Mouse (Mus musculus) midbrain, embryonic 16.5 days (tissue): Measurements from ENCODE around the gene Cmah. TPM values are rescaled to one million over a fixed set of nuclear protein-coding genes. Genes with fewer than 3 reads are reported as not detected.

Experiments used
- ATAC-seq: fragments of 200-750 bp; cut with Nextera tagmentation; 2 replicates; pipeline ENCODE4 v1.8.0; 2017; ENCODE audit warnings: moderate TSS enrichment
- H3K27ac ChIP-seq: fragments of 300-500 bp; sonication (generic); 2 replicates; pipeline ENCODE4 v1.5.1; 2014; ENCODE audit warnings: mild to moderate bottlenecking, low read length, mixed read lengths
- H3K27me3 ChIP-seq: fragments of 300-500 bp; sonication (generic); 2 replicates; pipeline ENCODE4 v1.6.1; 2014; ENCODE audit warnings: low read depth, low read length, mixed read lengths; ENCODE audit not compliant: control insufficient read depth, insufficient read depth
- H3K36me3 ChIP-seq: fragments of 300-500 bp; sonication (generic); 2 replicates; pipeline ENCODE4 v1.6.1; 2014; ENCODE audit warnings: mild to moderate bottlenecking, low read length, moderate library complexity, mixed read lengths; ENCODE audit not compliant: control insufficient read depth, insufficient read depth
- H3K4me1 ChIP-seq: fragments of 300-500 bp; sonication (generic); 2 replicates; pipeline ENCODE4 v1.6.1; 2014; ENCODE audit warnings: mild to moderate bottlenecking, low read length, mixed read lengths; ENCODE audit not compliant: control insufficient read depth, insufficient read depth
- H3K4me2 ChIP-seq: fragments of 300-500 bp; sonication (generic); 2 replicates; pipeline ENCODE4 v1.6.1; 2014; ENCODE audit warnings: mild to moderate bottlenecking, low read length, mixed read lengths
- H3K4me3 ChIP-seq: fragments of 300-500 bp; sonication (generic); 2 replicates; pipeline ENCODE4 v1.5.1; 2014; ENCODE audit warnings: low read depth, mild to moderate bottlenecking, low read length, moderate library complexity, mixed read lengths
- H3K9ac ChIP-seq: fragments of 300-500 bp; sonication (generic); 2 replicates; pipeline ENCODE4 v1.6.1; 2014; ENCODE audit warnings: low read depth, low read length, mixed read lengths
- H3K9me3 ChIP-seq: fragments of 300-500 bp; sonication (generic); replicated peaks from 2 replicates; pipeline ENCODE4 v1.6.1; 2014; ENCODE audit warnings: mild to moderate bottlenecking, low read length, mixed read lengths; ENCODE audit not compliant: control insufficient read depth, poor library complexity, severe bottlenecking
- WGBS: fragments of 180-500 bp; shearing (Covaris S2); extraction: QIAGEN DNeasy Blood & Tissue Kit; methylation state at CpG from one replicate; pipeline ENCODE4 v1.1.7; 2014; 5-methylcytosine and 5-hydroxymethylcytosine counted together
- polyA plus RNA-seq: library from polyadenylated mRNA; unstranded; fragments of >200 nt; fragmentation: Nextera tagmentation; extraction: Ambion mirVana; gene quantifications from 2 replicates; pipeline ENCODE4 v1.2.1, GENCODE M21; 2015

Gene Cmah
- polyA plus RNA-seq, 1 experiment from 2014 or later, result 0.11 TPM

DNA sequence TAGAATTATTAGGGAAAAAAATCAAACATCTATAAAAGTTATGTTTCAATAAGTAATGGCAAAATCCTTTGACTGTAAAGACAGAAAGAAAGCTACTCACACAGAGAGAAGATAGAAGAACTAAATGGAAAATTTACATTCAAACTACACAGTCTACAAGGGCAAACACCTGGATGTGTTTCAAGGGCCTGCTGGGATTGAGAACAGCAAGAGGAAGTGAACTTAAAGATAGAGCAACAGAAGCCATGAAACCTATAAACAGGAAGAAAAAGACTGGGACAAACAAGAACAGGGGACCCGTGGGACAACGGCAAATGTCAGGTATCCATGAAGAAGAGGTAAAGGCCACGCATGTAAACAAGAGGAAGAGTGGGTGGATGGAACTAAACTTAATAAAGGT, 118.0 kb downstream of the Cmah start:
- H3K27ac ChIP-seq, result no peak overlapping the region
- no peak overlapping the region for H3K4me2 ChIP-seq
- H3K4me1 ChIP-seq, result peaks cover 2% of the 10 kb centered on the region; the same call in 1 of the 2 replicates
- no peak for ATAC-seq
- WGBS, result 90% methylated on average over 3 of the region's 3 CpGs
- no peaks in the 10 kb centered on the region for H3K27me3 ChIP-seq
- H3K9me3 ChIP-seq, result no peaks in the 10 kb centered on the region
- H3K36me3 ChIP-seq, result no peaks in the 10 kb centered on the region
- H3K4me3 ChIP-seq, result no peak overlapping the region
- no peak overlapping the region for H3K9ac ChIP-seq

DNA sequence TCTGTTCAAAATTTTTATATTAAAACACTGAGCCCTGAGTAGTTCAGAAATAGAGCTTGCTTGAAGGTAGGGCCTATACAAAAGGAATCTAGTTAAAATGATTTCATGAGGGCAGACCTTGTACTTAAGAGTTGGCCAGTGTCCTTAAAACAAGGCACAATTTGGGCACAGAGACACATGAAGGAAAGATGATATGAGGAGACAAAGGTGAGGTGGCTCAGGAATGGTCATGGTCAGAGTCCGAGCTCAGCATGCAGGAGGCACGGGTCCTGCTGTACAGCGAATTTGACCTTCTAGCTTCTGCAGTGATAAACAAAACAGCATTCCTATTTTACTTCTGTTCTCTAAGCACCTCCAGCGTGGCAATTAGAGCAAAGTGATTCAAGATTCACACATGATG, 118.9 kb downstream of the Cmah start:
- Histone ChIP-seq H3K27me3 (no peaks in the 10 kb centered on the region), H3K4me2 (no peak overlapping the region), H3K9me3 (no peaks in the 10 kb centered on the region), H3K9ac (no peak overlapping the region), H3K4me3 (no peak overlapping the region), H3K36me3 (no peaks in the 10 kb centered on the region), H3K4me1 (peaks cover 2% of the 10 kb centered on the region; the same call in 1 of the 2 replicates), H3K27ac (no peak overlapping the region)
- 85% methylated on average over 4 of the region's 4 CpGs for WGBS
- ATAC-seq, result no peak

DNA sequence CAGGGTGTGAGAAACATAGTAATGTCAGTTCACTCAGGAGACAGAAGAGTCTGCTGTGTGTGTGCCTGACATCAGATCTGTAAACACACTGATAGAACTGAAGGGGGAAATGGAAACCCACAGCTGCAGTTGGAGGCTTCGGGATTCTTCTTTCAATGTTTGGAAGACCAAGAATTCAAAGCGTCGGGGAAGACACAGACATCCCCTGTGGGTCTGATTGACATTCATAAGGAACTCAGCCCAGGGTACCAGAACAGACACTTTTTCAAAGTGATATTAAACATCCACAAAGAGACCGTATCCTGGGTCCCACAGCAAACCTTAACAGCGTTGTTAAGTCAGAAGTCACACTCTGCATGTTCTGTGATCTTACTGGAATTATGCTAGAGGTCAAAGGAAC, 119.8 kb downstream of the Cmah start:
- Histone ChIP-seq H3K27me3 (no peaks in the 10 kb centered on the region), H3K4me1 (peaks cover 2% of the 10 kb centered on the region; the same call in 1 of the 2 replicates), H3K4me3 (no peak overlapping the region), H3K27ac (no peak overlapping the region), H3K9me3 (no peaks in the 10 kb centered on the region), H3K9ac (no peak overlapping the region), H3K36me3 (no peaks in the 10 kb centered on the region), H3K4me2 (no peak overlapping the region)
- no peak for ATAC-seq
- 55% methylated on average over 5 of the region's 5 CpGs for WGBS

DNA sequence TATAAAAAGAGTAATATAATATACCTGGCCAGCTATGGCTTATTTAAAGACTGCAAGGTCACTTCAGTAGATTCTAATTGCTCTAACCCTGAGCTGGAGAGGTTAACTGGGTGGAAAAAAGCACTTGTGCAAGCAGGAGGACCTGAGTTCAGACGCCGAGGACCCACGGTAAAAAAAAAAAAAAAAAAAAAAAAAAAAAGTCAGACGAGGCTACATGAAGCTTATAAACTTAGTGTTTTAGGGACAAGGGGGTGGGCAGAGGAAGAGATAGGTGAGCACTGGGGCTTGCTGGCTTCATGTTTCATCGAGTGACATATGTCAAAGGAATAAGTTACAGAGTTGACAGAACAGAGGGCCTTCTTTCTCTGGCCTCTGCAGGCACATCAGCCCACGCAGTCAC, 121.4 kb downstream of the Cmah start:
- H3K27me3 ChIP-seq, result no peaks in the 10 kb centered on the region
- H3K4me2 ChIP-seq, result no peak overlapping the region
- WGBS, result 77% methylated on average over 6 of the region's 6 CpGs
- no peak overlapping the region for H3K9ac ChIP-seq
- ATAC-seq, result no peak
- H3K4me1 ChIP-seq, result peaks cover 2% of the 10 kb centered on the region; the same call in 1 of the 2 replicates
- H3K27ac ChIP-seq, result no peak overlapping the region
- no peaks in the 10 kb centered on the region for H3K9me3 ChIP-seq
- H3K4me3 ChIP-seq, result no peak overlapping the region
- H3K36me3 ChIP-seq, result no peaks in the 10 kb centered on the region

DNA sequence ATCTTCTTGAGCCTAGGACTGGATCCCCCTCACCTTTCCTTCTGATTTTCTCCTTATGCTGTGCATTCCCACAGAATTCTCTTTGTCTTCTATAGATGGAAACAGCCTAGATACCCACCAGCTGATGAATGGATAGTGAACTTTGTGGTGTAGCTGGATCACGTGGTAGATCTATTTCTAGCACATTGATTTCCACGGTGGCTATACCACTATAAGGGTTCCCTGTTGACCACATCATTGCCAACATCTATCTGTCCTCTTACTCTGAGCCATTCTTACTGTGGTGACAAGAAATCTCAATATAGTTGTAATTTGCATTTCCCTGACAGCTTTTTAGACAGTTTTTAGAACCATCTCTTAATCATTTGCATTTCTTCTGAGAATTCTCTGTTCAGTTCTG, 124.3 kb downstream of the Cmah start:
- Histone ChIP-seq H3K9me3 (no peaks in the 10 kb centered on the region), H3K4me2 (no peak overlapping the region), H3K27ac (no peak overlapping the region), H3K9ac (no peak overlapping the region), H3K4me1 (peaks cover 2% of the 10 kb centered on the region; the same call in 1 of the 2 replicates), H3K4me3 (no peak overlapping the region), H3K27me3 (no peaks in the 10 kb centered on the region), H3K36me3 (no peaks in the 10 kb centered on the region)
- ATAC-seq, result no peak
- 63% methylated on average over 2 of the region's 2 CpGs for WGBS

DNA sequence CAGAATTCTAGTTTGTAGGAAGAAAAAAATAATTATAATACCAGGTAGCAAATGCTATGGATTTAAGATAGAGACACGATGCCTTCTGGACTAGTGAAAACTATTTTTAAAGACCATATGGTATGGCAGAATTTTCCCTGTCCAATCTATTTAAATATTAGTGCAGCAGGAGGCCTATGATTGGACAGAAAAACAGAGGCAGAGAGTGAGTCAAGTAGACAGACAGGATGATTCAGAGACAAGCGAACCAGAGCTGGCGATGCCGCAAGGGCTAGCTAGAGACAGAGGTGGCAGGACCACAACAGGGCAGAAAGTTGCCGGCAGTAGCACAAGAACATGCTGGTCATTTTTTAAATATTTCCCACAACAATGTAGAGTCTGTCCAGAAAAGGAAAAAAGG, 126.5 kb downstream of the Cmah start:
- no peaks in the 10 kb centered on the region for H3K4me1 ChIP-seq
- H3K27me3 ChIP-seq, result no peaks in the 10 kb centered on the region
- H3K27ac ChIP-seq, result no peak overlapping the region
- no peak overlapping the region for H3K4me3 ChIP-seq
- H3K9me3 ChIP-seq, result no peaks in the 10 kb centered on the region
- no peak for ATAC-seq
- H3K36me3 ChIP-seq, result no peaks in the 10 kb centered on the region
- H3K9ac ChIP-seq, result no peak overlapping the region
- H3K4me2 ChIP-seq, result no peak overlapping the region
- 93% methylated on average over 5 of the region's 5 CpGs for WGBS

DNA sequence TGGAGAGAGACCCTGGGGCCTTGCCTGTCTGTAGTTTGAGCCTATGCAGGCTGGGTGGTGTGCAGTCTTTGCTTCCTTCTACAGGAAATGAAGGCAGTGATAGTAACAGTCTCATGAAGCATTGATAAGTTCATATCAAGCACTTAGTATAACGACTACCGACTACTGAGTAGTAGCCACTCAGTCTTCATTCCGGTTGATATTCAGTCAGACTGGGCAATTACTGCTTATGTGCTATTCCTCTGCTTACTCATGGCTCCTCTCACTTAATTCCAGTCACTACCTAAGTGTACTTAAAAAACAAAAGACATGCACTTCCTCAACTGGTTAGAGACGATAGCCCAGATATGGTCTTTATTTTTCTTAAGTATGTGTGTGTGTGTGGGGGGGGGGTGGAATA, 129.2 kb downstream of the Cmah start:
- Histone ChIP-seq H3K4me2 (no peak overlapping the region), H3K9ac (no peak overlapping the region), H3K4me3 (no peak overlapping the region), H3K36me3 (no peaks in the 10 kb centered on the region), H3K27me3 (no peaks in the 10 kb centered on the region), H3K4me1 (no peaks in the 10 kb centered on the region), H3K9me3 (no peaks in the 10 kb centered on the region), H3K27ac (no peak overlapping the region)
- no peak for ATAC-seq
- WGBS, result 88% methylated on average over 4 of the region's 4 CpGs

DNA sequence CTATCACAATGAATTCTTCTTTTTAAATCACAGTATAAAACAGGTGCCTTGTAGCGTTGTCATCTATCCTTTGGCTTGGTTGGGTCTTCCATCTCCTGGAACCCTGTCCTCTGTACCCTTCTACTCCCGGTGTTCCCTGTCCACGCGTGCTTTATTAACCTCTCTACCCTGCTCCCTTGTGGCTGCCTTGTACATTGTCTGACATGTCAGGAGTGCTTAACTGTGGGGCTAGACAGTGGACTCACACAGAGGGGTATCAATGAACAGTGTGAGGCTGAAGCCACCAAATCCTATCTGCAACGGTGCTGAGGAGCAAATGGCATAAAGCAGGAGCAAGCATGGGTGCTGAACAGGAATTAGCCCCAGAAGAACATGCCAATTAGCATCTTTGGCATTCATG, 133.3 kb downstream of the Cmah start:
- H3K4me1 ChIP-seq, result no peaks in the 10 kb centered on the region
- H3K27ac ChIP-seq, result no peak overlapping the region
- ATAC-seq, result no peak
- 73% methylated on average over 5 of the region's 5 CpGs for WGBS
- H3K9me3 ChIP-seq, result no peaks in the 10 kb centered on the region
- no peaks in the 10 kb centered on the region for H3K27me3 ChIP-seq
- no peak overlapping the region for H3K4me3 ChIP-seq
- H3K36me3 ChIP-seq, result no peaks in the 10 kb centered on the region
- H3K4me2 ChIP-seq, result no peak overlapping the region
- H3K9ac ChIP-seq, result no peak overlapping the region

DNA sequence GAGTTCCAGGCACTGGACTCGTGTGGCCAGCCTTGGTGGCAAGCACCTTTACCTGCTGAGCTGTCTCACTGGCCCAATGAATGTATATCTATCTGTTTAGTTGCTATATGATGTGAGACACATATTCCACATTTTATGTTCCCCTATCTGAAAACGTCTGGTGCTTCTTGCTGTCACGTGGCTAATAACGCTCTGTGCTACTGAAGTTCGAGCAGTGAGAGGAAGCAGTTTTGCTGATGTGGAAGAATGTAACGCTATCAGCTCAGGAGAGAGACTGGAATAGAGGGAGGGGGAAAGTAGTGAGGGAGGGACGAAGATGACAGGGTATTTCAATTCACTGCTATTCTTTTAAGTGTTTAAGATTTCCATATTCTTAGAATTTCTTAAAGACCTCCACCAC, 136.6 kb downstream of the Cmah start:
- H3K36me3 ChIP-seq, result no peaks in the 10 kb centered on the region
- no peak overlapping the region for H3K4me3 ChIP-seq
- H3K4me2 ChIP-seq, result no peak overlapping the region
- WGBS, result 83% methylated on average over 7 of the region's 7 CpGs
- no peak overlapping the region for H3K9ac ChIP-seq
- ATAC-seq, result no peak
- H3K9me3 ChIP-seq, result no peaks in the 10 kb centered on the region
- no peaks in the 10 kb centered on the region for H3K27me3 ChIP-seq
- H3K27ac ChIP-seq, result no peak overlapping the region
- H3K4me1 ChIP-seq, result no peaks in the 10 kb centered on the region

DNA sequence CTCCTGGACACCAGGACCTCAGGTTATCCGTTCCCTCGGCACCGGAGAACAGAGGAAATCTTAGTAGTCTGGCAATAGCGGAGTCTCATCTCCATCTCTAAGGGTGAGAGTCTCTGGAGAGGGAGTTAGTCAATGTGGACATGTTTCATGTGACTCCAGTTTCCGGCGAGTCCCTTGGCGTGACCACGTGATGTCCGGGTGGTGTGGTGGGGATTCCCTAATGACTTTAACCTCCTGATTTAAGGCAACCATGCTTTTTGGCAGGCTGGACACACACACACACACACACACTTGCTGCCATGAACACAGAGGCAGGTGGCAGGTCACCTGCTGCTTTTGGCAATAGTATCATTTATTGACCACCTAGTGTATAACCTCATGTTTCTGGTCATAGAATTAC, 138.8 kb downstream of the Cmah start:
- WGBS, result 94% methylated on average over 9 of the region's 9 CpGs

More for the DNA sequence above, 138.8 kb downstream of the Cmah start:
- Histone ChIP-seq H3K4me1 (no peaks in the 10 kb centered on the region), H3K27ac (no peak overlapping the region), H3K4me2 (no peak overlapping the region), H3K9me3 (no peaks in the 10 kb centered on the region), H3K9ac (no peak overlapping the region), H3K27me3 (no peaks in the 10 kb centered on the region), H3K4me3 (no peak overlapping the region), H3K36me3 (no peaks in the 10 kb centered on the region)
- no peak for ATAC-seq
